Mouse (Mus musculus) embryonic facial prominence, embryonic 14.5 days (tissue): ENCODE measurements at regions not wholly inside any gene's neighbourhood (a gene's known extent, or its start where the extent isn't known, plus 50 kb on each side); places are given as distances from the start of the nearest gene placed in this dataset.
A peak's percentile ranks its signal among the peaks of the same experiment; 100 is the strongest.

Experiments used
- ATAC-seq: fragments of 200-750 bp; cut with Nextera tagmentation; 2 replicates; pipeline ENCODE4 v1.8.0; 2017; ENCODE audit warnings: low read depth, moderate number of reproducible peaks, moderate TSS enrichment
- DNase-seq: peaks from one replicate; pipeline ENCODE4 v3.0.0-alpha.2; 2015; ENCODE audit warnings: low spot score
- H3K27ac ChIP-seq: fragments of 300-500 bp; sonication (generic); replicated peaks from 2 replicates; pipeline ENCODE4 v1.5.1; 2014; ENCODE audit warnings: low read depth, mild to moderate bottlenecking, low read length, moderate library complexity
- H3K27me3 ChIP-seq: fragments of 300-500 bp; sonication (generic); replicated peaks from 2 replicates; pipeline ENCODE4 v1.6.1; 2014; ENCODE audit warnings: low read length; ENCODE audit not compliant: control insufficient read depth, insufficient read depth
- H3K36me3 ChIP-seq: fragments of 300-500 bp; sonication (generic); 2 replicates; pipeline ENCODE4 v1.6.1; 2014; ENCODE audit warnings: low read length, mixed read lengths; ENCODE audit not compliant: control insufficient read depth, insufficient read depth
- H3K4me1 ChIP-seq: fragments of 300-500 bp; sonication (generic); 2 replicates; pipeline ENCODE4 v1.6.1; 2014; ENCODE audit warnings: antibody characterized with exemption, low read length; ENCODE audit not compliant: control insufficient read depth, insufficient read depth
- H3K4me2 ChIP-seq: fragments of 300-500 bp; sonication (generic); 2 replicates; pipeline ENCODE4 v1.6.1; 2014; ENCODE audit warnings: low read depth, mild to moderate bottlenecking, low read length, moderate library complexity, mixed read lengths
- H3K4me3 ChIP-seq: fragments of 300-500 bp; sonication (generic); 2 replicates; pipeline ENCODE4 v1.5.1; 2014; ENCODE audit warnings: low read depth, mild to moderate bottlenecking, low read length
- H3K9ac ChIP-seq: fragments of 300-500 bp; sonication (generic); 2 replicates; pipeline ENCODE4 v1.6.1; 2014; ENCODE audit warnings: low read depth, mild to moderate bottlenecking, low read length, moderate library complexity, mixed read lengths
- H3K9me3 ChIP-seq: fragments of 300-500 bp; sonication (generic); 2 replicates; pipeline ENCODE4 v1.6.1; 2016; ENCODE audit warnings: low read length; ENCODE audit not compliant: control insufficient read depth
- WGBS: fragments of 180-500 bp; shearing (Covaris S2); extraction: QIAGEN DNeasy Blood & Tissue Kit; methylation state at CpG from one replicate; pipeline ENCODE4 v1.1.7; 2014; 5-methylcytosine and 5-hydroxymethylcytosine counted together

GRCm38 (mm10) chr11:56116553-56117232, 75.9 kb upstream of the Nmur2 start:
- Histone ChIP-seq H3K9ac (no peak overlapping the region), H3K4me3 (no peak overlapping the region), H3K4me1 (no peaks in the 10 kb centered on the region), H3K4me2 (no peak overlapping the region), H3K9me3 (no peaks in the 10 kb centered on the region), H3K36me3 (no peaks in the 10 kb centered on the region), H3K27ac (no peak overlapping the region), H3K27me3 (no peaks in the 10 kb centered on the region)
- 44% methylated on average over 12 of the region's 12 CpGs for WGBS
- peak; percentile 37 for DNase-seq
- no peak for ATAC-seq

- H3K9ac ChIP-seq, result no peak overlapping the region
- H3K4me3 ChIP-seq, result no peak overlapping the region
- no peak overlapping the region for H3K27ac ChIP-seq
- H3K9me3 ChIP-seq, result no peaks in the 10 kb centered on the region
- no peak overlapping the region for H3K4me2 ChIP-seq
- H3K27me3 ChIP-seq, result no peaks in the 10 kb centered on the region
- ATAC-seq (peak; percentile 33; the same call in 1 of the 2 replicates), DNase-seq (peak; percentile 72)
- H3K4me1 ChIP-seq, result no peaks in the 10 kb centered on the region
- WGBS, result 9% methylated on average over 3 of the region's 3 CpGs
- H3K36me3 ChIP-seq, result no peaks in the 10 kb centered on the region
Observed at GRCm38 (mm10) chr11:56107929-56108328, 67.1 kb upstream of the Nmur2 start.

GRCm38 (mm10) chr11:56105632-56106031, 64.8 kb upstream of the Nmur2 start:
- H3K9me3 ChIP-seq, result no peaks in the 10 kb centered on the region
- no peaks in the 10 kb centered on the region for H3K4me1 ChIP-seq
- DNase-seq (peak; percentile 60), ATAC-seq (no peak)
- H3K9ac ChIP-seq, result no peak overlapping the region
- H3K4me3 ChIP-seq, result no peak overlapping the region
- no peaks in the 10 kb centered on the region for H3K36me3 ChIP-seq
- 28% methylated on average over 4 of the region's 4 CpGs for WGBS
- H3K27ac ChIP-seq, result no peak overlapping the region
- no peaks in the 10 kb centered on the region for H3K27me3 ChIP-seq
- no peak overlapping the region for H3K4me2 ChIP-seq

GRCm38 (mm10) chr11:56092891-56093290, 52.1 kb upstream of the Nmur2 start:
- Histone ChIP-seq H3K4me3 (no peak overlapping the region), H3K36me3 (no peaks in the 10 kb centered on the region), H3K9ac (no peak overlapping the region), H3K4me1 (no peaks in the 10 kb centered on the region), H3K9me3 (no peaks in the 10 kb centered on the region), H3K4me2 (no peak overlapping the region), H3K27ac (no peak overlapping the region), H3K27me3 (no peaks in the 10 kb centered on the region)
- WGBS, result 31% methylated on average over 2 of the region's 2 CpGs
- DNase-seq, result no peak
- no peak for ATAC-seq
